Mouse (Mus musculus) spleen, postnatal 4 days (tissue): ENCODE measurements at regions not wholly inside any gene's neighbourhood (a gene's known extent, or its start where the extent isn't known, plus 50 kb on each side); places are given as distances from the start of the nearest gene placed in this dataset.

ENCODE experiments used
- DNase-seq, 2 experiments: peaks; one replicate each; pipeline ENCODE4 v3.0.0; 2022; ENCODE audit warnings: low spot score in 2 of 2

- no peak for DNase-seq
These were observed 61.9 kb upstream of the Abcb5 start for GRCm38 (mm10) chr12:119028161-119028560.

- DNase-seq, result no peak
These were observed 61.5 kb upstream of the Abcb5 start for GRCm38 (mm10) chr12:119027701-119028100.

GRCm38 (mm10) chr12:119026311-119026710 lies 60.1 kb upstream of the Abcb5 start:
- peak in 1 of 2 experiments; percentile 25 for DNase-seq

- no peak for DNase-seq
These were observed 57.8 kb upstream of the Abcb5 start for GRCm38 (mm10) chr12:119024063-119024462.
